Mouse (Mus musculus) left cerebral cortex, adult 6 months (tissue): ENCODE measurements around the gene Htatsf1. TPM values are rescaled to one million over a fixed set of nuclear protein-coding genes. Genes with fewer than 3 reads are reported as not detected.

Experiments
- long read RNA-seq, 2 experiments: library from polyadenylated mRNA; unstranded; transcript quantifications; one replicate each; pipeline ENCODE4 v2.0.0; 2019 to 2020
- polyA plus RNA-seq: library from polyadenylated mRNA; unstranded; fragments of <200 nt; fragmentation: Nextera tagmentation; gene quantifications from 2 replicates; pipeline ENCODE4 v1.2.3, GENCODE M21; 2021

Gene Htatsf1
- 70.9 and 83.6 TPM in 2 replicates for polyA plus RNA-seq
- long read RNA-seq, experiment 1, transcript Htatsf1-201 (10 exons, 2,810 nt): major isoform, 104 of 141 reads
- long read RNA-seq, experiment 1, partial matches to known transcripts: 27 of 141 reads
- long read RNA-seq, experiment 1, other reads (novel, unspliced or antisense): 8 of 141 reads
- long read RNA-seq, experiment 2, transcript Htatsf1-201 (10 exons, 2,810 nt): major isoform, 39 of 145 reads
- long read RNA-seq, experiment 2, partial matches to known transcripts: 79 of 145 reads
- long read RNA-seq, experiment 2, other reads (novel, unspliced or antisense): 25 of 145 reads

DNA sequence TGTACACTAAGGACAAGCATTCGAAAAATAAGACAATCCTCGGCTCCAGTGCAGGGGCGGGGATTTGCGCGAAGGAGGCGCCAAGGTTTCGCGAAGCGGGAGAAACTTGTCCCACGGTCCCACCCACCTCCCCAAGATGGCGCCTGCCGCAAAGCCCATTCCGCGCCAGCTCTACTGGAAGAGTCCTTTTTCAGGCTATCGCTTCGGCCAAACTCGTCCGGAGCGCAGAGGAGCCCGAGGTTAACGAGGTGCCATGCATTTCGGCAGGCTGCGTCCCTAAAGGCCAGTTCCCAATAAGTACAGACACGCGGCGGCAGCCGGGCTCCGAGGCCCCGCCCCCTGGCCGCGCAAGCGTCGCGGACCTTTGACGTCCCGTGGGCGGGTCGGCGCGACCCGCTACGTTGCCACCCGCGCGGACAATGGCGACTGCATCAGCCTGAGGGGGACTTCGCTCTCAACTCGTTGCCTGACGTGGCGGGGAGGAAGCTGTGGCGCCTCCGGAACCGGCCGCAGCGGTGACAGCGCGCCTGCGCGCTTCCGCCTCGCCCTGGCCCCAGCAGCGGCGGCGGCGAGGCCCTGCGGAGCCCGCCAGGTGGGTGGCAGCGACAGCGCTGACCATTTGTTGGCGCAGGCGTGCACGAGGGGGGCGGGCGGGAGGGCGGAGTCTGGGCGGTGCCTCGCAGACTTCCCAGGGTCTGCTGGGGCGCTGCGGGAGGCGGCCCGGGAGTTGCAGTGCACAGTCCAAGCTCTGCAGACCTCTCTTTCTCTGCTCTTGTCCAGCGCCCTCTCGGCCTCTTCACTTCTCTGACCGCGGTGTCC lies at the start of gene Htatsf1:
TSS of gene Htatsf1 (plus strand) at position 410 of the 819 bp plus-strand sequence.

DNA sequence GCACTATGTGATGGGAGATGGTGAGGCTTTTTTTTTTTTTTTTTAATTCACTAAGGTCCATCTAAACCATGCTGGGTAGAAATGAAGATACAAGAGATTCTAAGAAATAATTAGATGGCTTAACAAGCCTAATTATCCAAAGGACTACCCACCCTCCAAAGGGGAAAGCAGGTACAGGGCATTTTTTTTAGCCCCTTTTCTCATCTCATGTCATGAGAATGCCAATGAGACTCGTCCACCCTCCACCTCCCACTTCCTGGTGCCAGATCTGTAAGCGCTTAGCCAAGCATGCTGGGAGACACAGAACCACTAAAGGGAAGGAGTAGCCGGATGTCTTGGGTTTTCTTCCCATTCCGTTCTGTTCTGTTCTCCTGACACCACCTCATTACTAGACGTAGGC lies 10.6 kb upstream of the Htatsf1 start, which contains the start of gene Brs3:
TSS of gene Brs3 (plus strand) at position 301 of the 400 bp plus-strand sequence.

DNA sequence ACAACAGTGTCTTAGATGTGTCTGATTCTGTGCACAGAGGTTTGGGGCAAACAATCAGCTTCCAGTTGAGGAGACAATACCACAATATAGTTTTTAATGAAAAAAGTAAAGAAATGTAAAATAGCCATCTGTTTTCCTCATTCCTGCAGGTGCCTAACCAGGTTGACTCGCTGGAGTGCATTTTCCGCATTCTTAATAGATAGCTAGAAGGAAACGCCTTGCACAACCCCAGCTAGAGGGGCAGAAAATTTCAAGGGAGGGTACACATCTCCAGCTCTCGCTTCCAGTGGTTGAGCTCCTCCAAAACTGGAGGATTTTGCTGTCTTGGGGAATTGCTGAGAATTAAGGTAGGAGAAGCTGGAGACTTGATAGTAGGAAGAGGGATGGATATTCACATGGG lies 34.4 kb downstream of the Htatsf1 start, which contains the start of gene Vgll1:
TSS of gene Vgll1 (plus strand) at position 301 of the 400 bp plus-strand sequence.

Other genes with a start within 250 kb of the Htatsf1 start
- 0.04 TPM in 1 of 2 replicates, not detected in the other for gene Map7d3, start 231.3 kb upstream of the Htatsf1 start, polyA plus RNA-seq
- not detected in 2 replicates for gene Adgrg4, start 183.4 kb upstream of the Htatsf1 start, polyA plus RNA-seq
- gene Brs3, start 10.5 kb upstream of the Htatsf1 start, polyA plus RNA-seq: 0.05 and 0.09 TPM in 2 replicates
- gene Vgll1, start 34.5 kb downstream of the Htatsf1 start, polyA plus RNA-seq: not detected in 2 replicates
- not detected in 2 replicates for gene Cd40lg, start 158.6 kb downstream of the Htatsf1 start, polyA plus RNA-seq